Mouse (Mus musculus): Measurements from ENCODE around the gene Aga. TPM values are rescaled to one million over a fixed set of nuclear protein-coding genes. Genes with fewer than 3 reads are reported as not detected.

Aga gene
- total and polyA plus RNA-seq, 2 experiments, result 4.0 to 28.5 TPM

DNA sequence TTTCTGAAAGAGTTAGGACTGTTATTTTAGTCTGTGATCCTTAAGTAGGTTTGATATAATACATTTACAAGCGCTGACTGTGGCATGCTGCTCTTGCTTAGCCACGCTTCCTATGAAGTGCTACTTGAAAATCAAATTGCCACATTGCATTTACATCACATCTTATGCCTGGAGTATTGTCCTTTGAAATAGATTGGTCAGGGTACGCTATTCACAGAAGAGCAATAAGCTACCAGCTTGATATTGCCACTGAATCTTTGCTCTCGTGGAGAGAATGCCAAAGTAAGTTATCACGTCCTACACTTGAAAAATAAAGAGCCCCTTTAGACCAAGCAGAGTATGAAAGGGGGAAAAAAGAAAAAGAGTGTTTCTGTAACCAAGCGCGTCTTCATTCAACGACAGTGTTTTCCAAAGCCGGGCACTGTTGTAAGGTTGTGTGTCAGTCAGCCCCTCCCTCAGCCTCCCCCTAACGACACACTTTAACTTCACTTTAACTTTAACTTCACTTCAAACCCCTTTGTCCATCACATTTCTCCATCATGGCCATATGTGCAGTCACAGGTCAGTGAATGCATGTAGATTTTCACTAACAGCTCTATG, 51.0 kb downstream of the Aga start:
- WGBS, result 86% methylated on average over 10 of the region's 10 CpGs
- Histone ChIP-seq H3K36me3 (ENCODE audit: control insufficient read depth, insufficient read depth, low read length) (no peaks in the 10 kb centered on the region), H3K27me3 (ENCODE audit: control insufficient read depth, insufficient read depth, low read length) (no peaks in the 10 kb centered on the region; the same call in 1 of the 2 replicates), H3K4me1 (ENCODE audit: control insufficient read depth, insufficient read depth, low read length) (no peaks in the 10 kb centered on the region), H3K79me2 (ENCODE audit: control insufficient read depth, insufficient read depth, low read length) (no peaks in the 10 kb centered on the region), H3K27ac (replicated peaks; ENCODE audit: insufficient read depth, low read depth, low read length) (no peak overlapping the region), H3K4me3 (ENCODE audit: insufficient read depth, low read depth, low read length) (no peak overlapping the region), H3K9ac (ENCODE audit: low read depth, low read length) (no peak overlapping the region)
- TF ChIP-seq CTCF (IDR thresholded peaks at IDR 0.05; ENCODE audit: low read depth, low read length) (no peak), POLR2A (IDR thresholded peaks at IDR 0.05; ENCODE audit: extremely low read depth, insufficient read depth, low read length) (no peak)
- DNase-seq (ENCODE audit: extremely low read depth, low read depth, low spot score), result no peak

DNA sequence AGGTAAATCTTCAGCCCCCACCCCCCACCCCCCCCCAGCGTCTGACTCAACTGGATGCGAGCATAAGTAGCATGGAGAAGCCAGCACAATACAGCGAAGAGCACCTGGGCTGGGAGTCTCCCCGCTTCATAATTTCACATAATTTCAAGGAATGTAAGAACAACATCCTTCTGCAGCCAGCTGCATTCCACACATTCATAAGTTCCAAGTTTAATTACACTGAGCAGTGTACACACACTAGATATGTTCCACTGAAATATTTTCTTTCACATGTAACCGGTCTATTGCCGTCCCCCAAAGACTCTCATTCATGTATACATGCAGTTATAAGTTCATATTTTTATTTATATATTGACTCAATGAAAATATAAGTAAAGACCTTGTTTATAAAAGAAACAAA, 54.7 kb downstream of the Aga start:
- no peak overlapping the region for H3K27ac ChIP-seq (replicated peaks; ENCODE audit: insufficient read depth, low read depth, low read length)
- H3K4me3 ChIP-seq (ENCODE audit: insufficient read depth, low read depth, low read length), result no peak overlapping the region
- no peak overlapping the region for H3K9ac ChIP-seq (ENCODE audit: low read depth, low read length)
- WGBS, result 87% methylated on average over 6 of the region's 6 CpGs
- TF ChIP-seq CTCF (IDR thresholded peaks at IDR 0.05; ENCODE audit: low read depth, low read length) (no peak), POLR2A (IDR thresholded peaks at IDR 0.05; ENCODE audit: extremely low read depth, insufficient read depth, low read length) (no peak)
- no peaks in the 10 kb centered on the region for H3K36me3 ChIP-seq (ENCODE audit: control insufficient read depth, insufficient read depth, low read length)
- no peak for DNase-seq (ENCODE audit: extremely low read depth, low read depth, low spot score)
- H3K79me2 ChIP-seq (ENCODE audit: control insufficient read depth, insufficient read depth, low read length), result no peaks in the 10 kb centered on the region
- no peaks in the 10 kb centered on the region for H3K27me3 ChIP-seq (ENCODE audit: control insufficient read depth, insufficient read depth, low read length)
- no peaks in the 10 kb centered on the region for H3K4me1 ChIP-seq (ENCODE audit: control insufficient read depth, insufficient read depth, low read length)

Other genes with a start within 250 kb of the Aga start
- 0.18 and 0.40 TPM in 2 replicates for gene Neil3, start 127.3 kb downstream of the Aga start, total RNA-seq (2014; rRNA removed)
- gene Neil3, start 127.3 kb downstream of the Aga start, polyA plus RNA-seq (2012; rRNA removed), result not detected in 2 replicates

All from liver, adult 2 months (tissue).